Mouse (Mus musculus) liver, embryonic 14.5 days (tissue): ENCODE results near the gene Ecm2. TPM values are rescaled to one million over a fixed set of nuclear protein-coding genes. Genes with fewer than 3 reads are reported as not detected.

Experiments
- ATAC-seq: fragments of 200-750 bp; cut with Nextera tagmentation; 2 replicates; pipeline ENCODE4 v1.8.0; 2017; ENCODE audit warnings: moderate number of reproducible peaks, mild to moderate bottlenecking, moderate library complexity; ENCODE audit not compliant: insufficient read depth
- DNase-seq, 3 experiments: peaks; one replicate each; pipeline ENCODE4 v3.0.0-alpha.2; 2012 to 2013; ENCODE audit warnings: low read depth in 3 of 3, low spot score in 3 of 3
- H3K27ac ChIP-seq: fragments of 300-500 bp; sonication (generic); 2 replicates; pipeline ENCODE4 v1.5.1; 2014; ENCODE audit warnings: moderate library complexity, mild to moderate bottlenecking, control low read depth, inconsistent platforms
- H3K27me3 ChIP-seq: fragments of 300-500 bp; sonication (generic); 2 replicates; pipeline ENCODE4 v1.6.1; 2014; ENCODE audit warnings: mild to moderate bottlenecking, low read length, moderate library complexity; ENCODE audit not compliant: control insufficient read depth, insufficient read depth
- H3K36me3 ChIP-seq: fragments of 300-500 bp; sonication (generic); replicated peaks from 2 replicates; pipeline ENCODE4 v1.6.1; 2014; ENCODE audit warnings: low read depth; ENCODE audit not compliant: control insufficient read depth, insufficient read depth
- H3K4me1 ChIP-seq, 2 experiments: fragments of 200-500 bp in 1 of 2; fragments of 300-500 bp in 1 of 2; sonication (generic) in 1 of 2; replicated peaks; 2 replicates each; pipeline ENCODE4 v1.6.1; 2012 to 2014; ENCODE audit warnings: antibody characterized with exemption in 1 of 2, inconsistent platforms in 1 of 2, low read length in 1 of 2; ENCODE audit not compliant: control insufficient read depth in 2 of 2, insufficient read depth in 2 of 2
- H3K4me2 ChIP-seq: fragments of 300-500 bp; sonication (generic); 2 replicates; pipeline ENCODE4 v1.6.1; 2014; ENCODE audit warnings: low read depth, mild to moderate bottlenecking, control low read depth, moderate library complexity
- H3K4me3 ChIP-seq, 2 experiments: fragments of 200-500 bp in 1 of 2; fragments of 300-500 bp in 1 of 2; sonication (generic) in 1 of 2; 2 replicates each; pipeline ENCODE4 v1.5.1; 2012 to 2014; ENCODE audit warnings: low read depth in 2 of 2, low read length in 2 of 2, mild to moderate bottlenecking in 2 of 2, control low read depth in 1 of 2, inconsistent platforms in 1 of 2, moderate library complexity in 1 of 2; ENCODE audit not compliant: insufficient read depth in 1 of 2
- H3K9ac ChIP-seq: fragments of 300-500 bp; sonication (generic); replicated peaks from 2 replicates; pipeline ENCODE4 v1.6.1; 2014; ENCODE audit warnings: mild to moderate bottlenecking, control low read depth, moderate library complexity
- H3K9me3 ChIP-seq: fragments of 300-500 bp; sonication (generic); 2 replicates; pipeline ENCODE4 v1.6.1; 2016; ENCODE audit warnings: low read length, mixed read lengths; ENCODE audit not compliant: control insufficient read depth
- CTCF ChIP-seq: IDR thresholded peaks from 2 replicates; pipeline ENCODE4 v1.5.1; 2016; ENCODE audit warnings: antibody characterized with exemption, low read depth, control low read depth
- EP300 ChIP-seq: IDR thresholded peaks from 2 replicates; pipeline ENCODE4 v1.6.1; 2016; ENCODE audit warnings: antibody characterized with exemption, low read depth
- WGBS: fragments of 180-500 bp; shearing (Covaris S2); extraction: QIAGEN DNeasy Blood & Tissue Kit; methylation state at CpG from one replicate; pipeline ENCODE4 v1.1.7; 2014; ENCODE audit not compliant: insufficient replicate concordance; 5-methylcytosine and 5-hydroxymethylcytosine counted together
- polyA plus RNA-seq, 2 experiments: library from polyadenylated mRNA; depleted of rRNA in 1 of 2; stranded (reverse) in 1 of 2; unstranded in 1 of 2; fragments of >200 nt; fragmentation: Nextera tagmentation in 1 of 2; extraction: Ambion mirVana in 1 of 2; gene quantifications; 2 replicates each; pipeline versions ENCODE4 v1.2.1 to v1.2.3; 2012 to 2014

The Ecm2 gene
- polyA plus RNA-seq, 2 experiments, result 0.19 TPM

DNA sequence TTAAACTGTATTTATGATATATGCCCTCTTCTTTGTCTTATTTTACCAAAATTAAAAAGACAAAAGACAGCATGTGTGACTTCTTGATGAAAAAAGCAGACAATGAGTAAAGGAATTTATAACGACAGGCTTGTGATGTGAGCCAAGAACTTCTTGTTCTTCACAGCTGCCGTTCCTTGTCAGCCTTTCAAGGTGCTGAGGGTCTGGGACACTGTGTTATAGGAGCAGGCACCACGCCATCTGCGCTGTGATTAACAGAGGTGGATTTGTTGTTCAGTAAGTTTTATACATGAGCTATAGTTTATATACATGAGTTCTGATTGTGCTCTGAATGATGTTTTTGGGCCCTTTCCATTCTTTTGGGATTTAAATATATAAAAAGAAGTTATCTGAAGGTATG, 25.2 kb upstream of the Ecm2 start:
- ATAC-seq (no peak), DNase-seq (no peak)
- TF ChIP-seq CTCF, result no peak
- TF ChIP-seq EP300, result no peak
- H3K27me3 ChIP-seq, result no peaks in the 10 kb centered on the region
- H3K36me3 ChIP-seq, result no peaks in the 10 kb centered on the region
- no peaks in the 10 kb centered on the region for H3K9me3 ChIP-seq
- no peak overlapping the region for H3K27ac ChIP-seq
- no peak overlapping the region for H3K9ac ChIP-seq
- no peak overlapping the region for H3K4me2 ChIP-seq
- no peaks in the 10 kb centered on the region for H3K4me1 ChIP-seq
- no peak overlapping the region for H3K4me3 ChIP-seq
- 77% methylated on average over 4 of the region's 4 CpGs for WGBS

DNA sequence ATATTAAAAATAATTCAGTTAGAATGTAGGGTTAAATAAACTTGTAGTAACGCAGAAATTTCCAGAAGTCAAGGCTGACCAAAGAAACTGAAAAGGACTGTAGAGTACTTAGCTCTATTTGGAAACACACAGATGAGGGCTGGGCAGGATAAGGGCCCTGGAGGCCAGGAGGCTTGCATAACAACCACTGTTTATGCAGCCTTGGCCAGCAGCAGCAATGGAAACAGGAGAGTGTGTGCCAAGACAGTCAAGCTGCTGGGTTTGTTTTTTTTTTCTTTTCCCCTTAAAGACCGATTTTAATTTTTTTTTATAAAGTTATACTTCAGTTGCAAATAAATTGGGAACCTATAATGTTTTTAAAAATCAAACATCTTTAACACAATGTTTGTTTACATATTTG, 24.6 kb upstream of the Ecm2 start:
- ATAC-seq (no peak), DNase-seq (no peak)
- Histone ChIP-seq H3K9ac (no peak overlapping the region), H3K9me3 (no peaks in the 10 kb centered on the region), H3K4me2 (no peak overlapping the region), H3K4me3 (no peak overlapping the region), H3K27ac (no peak overlapping the region), H3K27me3 (no peaks in the 10 kb centered on the region), H3K36me3 (no peaks in the 10 kb centered on the region), H3K4me1 (no peaks in the 10 kb centered on the region)
- WGBS, result 77% methylated on average over 2 of the region's 2 CpGs
- no peak for TF ChIP-seq EP300
- TF ChIP-seq CTCF, result no peak

DNA sequence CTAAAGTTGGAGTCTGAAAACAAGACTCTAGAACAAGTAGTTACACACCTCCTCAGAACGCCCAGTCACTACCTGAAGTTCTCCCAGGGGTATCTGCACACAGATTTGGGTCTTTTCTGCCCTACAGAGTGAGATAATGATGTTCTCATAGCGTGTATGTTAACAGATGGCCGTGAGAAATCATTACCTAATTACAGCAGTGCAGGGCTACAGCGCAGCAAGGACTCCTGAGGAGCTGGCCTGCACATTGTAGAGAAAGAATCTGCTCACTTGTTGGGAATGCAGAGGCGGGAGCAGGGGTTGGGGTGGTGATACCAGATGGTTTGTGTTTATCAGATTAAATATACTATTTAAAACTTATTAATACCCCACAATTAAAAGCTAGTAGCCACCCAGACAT, 24.1 kb upstream of the Ecm2 start:
- H3K27ac ChIP-seq, result no peak overlapping the region
- WGBS, result 65% methylated on average over 5 of the region's 5 CpGs
- H3K4me3 ChIP-seq, result no peak overlapping the region
- no peaks in the 10 kb centered on the region for H3K36me3 ChIP-seq
- no peaks in the 10 kb centered on the region for H3K9me3 ChIP-seq
- ATAC-seq (no peak), DNase-seq (no peak)
- no peaks in the 10 kb centered on the region for H3K27me3 ChIP-seq
- no peak overlapping the region for H3K4me2 ChIP-seq
- no peaks in the 10 kb centered on the region for H3K4me1 ChIP-seq
- no peak overlapping the region for H3K9ac ChIP-seq
- TF ChIP-seq CTCF (no peak), EP300 (no peak)

DNA sequence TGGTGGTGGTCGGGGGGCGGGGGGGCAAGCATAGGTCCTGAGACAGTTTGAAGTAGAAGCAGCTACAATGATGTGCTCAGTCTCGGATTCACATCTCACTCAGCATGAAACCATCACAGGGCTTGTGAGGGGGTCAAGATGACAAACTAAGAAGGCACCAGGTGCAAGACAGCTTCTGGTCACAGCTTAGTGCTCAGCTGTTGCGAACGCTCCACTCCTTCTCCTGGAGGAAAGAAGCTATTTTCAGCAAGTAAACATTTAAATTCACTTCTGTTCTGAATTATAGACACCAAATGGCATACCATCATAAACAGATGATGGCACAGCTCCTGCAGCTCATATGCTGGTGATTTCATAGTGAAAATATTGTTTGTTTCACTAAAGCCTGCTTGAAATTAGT, 19.2 kb upstream of the Ecm2 start:
- Histone ChIP-seq H3K9me3 (no peaks in the 10 kb centered on the region), H3K9ac (no peak overlapping the region), H3K4me2 (no peak overlapping the region), H3K27ac (no peak overlapping the region), H3K4me1 (no peaks in the 10 kb centered on the region), H3K36me3 (no peaks in the 10 kb centered on the region), H3K27me3 (no peaks in the 10 kb centered on the region), H3K4me3 (no peak overlapping the region)
- DNase-seq, result no peak
- WGBS, result 80% methylated on average over 5 of the region's 5 CpGs
- no peak for TF ChIP-seq EP300
- no peak for TF ChIP-seq CTCF
- ATAC-seq, result no peak

DNA sequence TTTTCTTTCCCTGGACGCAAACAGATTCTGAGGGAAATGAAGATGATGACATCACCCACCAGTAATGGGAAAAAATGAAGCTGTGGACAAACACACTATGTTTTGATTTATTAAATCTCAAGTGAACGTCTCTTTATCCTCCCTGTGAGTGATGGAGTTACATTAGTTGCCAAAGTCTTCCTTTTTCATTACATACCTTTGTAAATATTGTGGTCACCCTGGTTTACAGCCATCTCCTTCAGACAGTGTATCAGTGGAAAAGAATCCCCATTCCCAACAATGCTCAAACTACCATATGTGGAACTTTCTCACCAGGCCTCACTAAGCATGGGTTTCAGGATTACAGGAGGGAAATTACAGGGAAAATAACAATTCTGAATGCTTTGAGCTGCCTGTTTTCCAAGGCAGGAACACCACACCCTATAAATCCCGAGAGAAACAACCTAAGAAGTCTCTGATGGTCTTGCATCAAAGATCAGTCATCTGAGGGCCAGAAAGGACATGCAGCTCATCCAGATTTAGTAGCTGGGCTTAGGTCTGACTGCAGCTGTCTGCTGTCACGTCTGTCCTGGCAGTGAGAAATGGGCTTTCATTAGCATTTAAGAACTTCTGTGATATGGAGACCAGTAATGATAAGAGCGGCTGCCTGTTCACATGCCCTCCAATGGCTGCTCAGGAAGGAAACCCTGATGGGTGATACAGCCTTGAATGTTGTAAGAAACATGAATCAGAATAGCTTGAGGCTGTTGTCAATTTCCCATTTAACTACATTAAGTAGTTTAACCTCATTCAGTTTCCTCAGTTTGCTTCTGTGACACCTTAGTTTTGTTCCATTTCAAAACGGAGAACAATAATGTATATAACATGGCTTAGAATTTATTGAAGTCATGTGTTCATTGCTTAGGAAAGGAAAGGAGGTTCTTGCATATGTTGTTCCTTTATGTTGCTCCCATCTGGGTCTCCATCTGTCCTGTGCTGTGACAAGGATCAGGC, 11.9 kb upstream of the Ecm2 start, which contains the start of gene Tes3-ps:
Gene Tes3-ps (plus strand): TSS at position 943 of the 993 bp plus-strand sequence.
- Histone ChIP-seq H3K4me3 (no peak within 1 kb of the TSS), H3K27me3 (no peaks in the 10 kb centered on the region), H3K9ac (no peak within 1 kb of the TSS), H3K27ac (no peak within 1 kb of the TSS), H3K36me3 (no peaks in the 10 kb centered on the region), H3K4me1 (no peaks in the 10 kb centered on the region), H3K4me2 (no peak within 1 kb of the TSS), H3K9me3 (no peaks in the 10 kb centered on the region)
- no peak for TF ChIP-seq CTCF
- no peak for TF ChIP-seq EP300
- ATAC-seq, result no peak
- 52% methylated on average over 6 of the region's 6 CpGs for WGBS
- DNase-seq, result no peak
